Mouse (Mus musculus) splenic B cell, adult 2 months (primary cell): Measurements from ENCODE around the gene Skil.

ENCODE experiments used
- DNase-seq: peaks from one replicate; pipeline ENCODE4 v3.0.0-alpha.2; 2011; ENCODE audit warnings: low read depth, low spot score
- H3K27me3 ChIP-seq: 2 replicates; pipeline ENCODE4 v1.6.1; 2012; ENCODE audit warnings: mild to moderate bottlenecking, low read length, moderate library complexity, mixed read lengths; ENCODE audit not compliant: control insufficient read depth, poor library complexity, insufficient read depth, severe bottlenecking
- H3K36me3 ChIP-seq: 2 replicates; pipeline ENCODE4 v1.6.1; 2012; ENCODE audit warnings: mild to moderate bottlenecking, low read length, moderate library complexity, mixed read lengths; ENCODE audit not compliant: control insufficient read depth, poor library complexity, insufficient read depth, severe bottlenecking

Skil gene

DNA sequence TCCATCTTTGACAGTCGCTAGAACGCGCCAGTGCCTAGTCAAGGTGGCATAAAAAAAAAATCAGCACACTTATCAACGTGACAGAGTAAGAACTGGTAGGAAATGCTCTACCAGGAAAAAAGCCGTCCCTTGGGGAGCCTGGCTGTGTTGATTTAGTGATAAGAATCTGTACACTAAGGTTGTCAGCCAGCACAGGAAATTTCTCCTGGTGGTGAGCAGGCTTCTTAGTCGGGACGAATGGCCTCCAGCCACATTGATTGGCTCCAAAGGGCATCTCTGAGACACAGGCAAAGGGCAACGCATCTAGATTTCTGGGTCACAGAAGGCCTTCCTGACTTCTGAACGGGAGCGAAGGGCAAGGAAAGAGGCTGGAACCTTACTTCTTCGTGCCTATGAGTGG lies 19.1 kb upstream of the Skil start:
- Histone ChIP-seq H3K27me3 (no peaks in the 10 kb centered on the region), H3K36me3 (no peaks in the 10 kb centered on the region)
- no peak for DNase-seq

DNA sequence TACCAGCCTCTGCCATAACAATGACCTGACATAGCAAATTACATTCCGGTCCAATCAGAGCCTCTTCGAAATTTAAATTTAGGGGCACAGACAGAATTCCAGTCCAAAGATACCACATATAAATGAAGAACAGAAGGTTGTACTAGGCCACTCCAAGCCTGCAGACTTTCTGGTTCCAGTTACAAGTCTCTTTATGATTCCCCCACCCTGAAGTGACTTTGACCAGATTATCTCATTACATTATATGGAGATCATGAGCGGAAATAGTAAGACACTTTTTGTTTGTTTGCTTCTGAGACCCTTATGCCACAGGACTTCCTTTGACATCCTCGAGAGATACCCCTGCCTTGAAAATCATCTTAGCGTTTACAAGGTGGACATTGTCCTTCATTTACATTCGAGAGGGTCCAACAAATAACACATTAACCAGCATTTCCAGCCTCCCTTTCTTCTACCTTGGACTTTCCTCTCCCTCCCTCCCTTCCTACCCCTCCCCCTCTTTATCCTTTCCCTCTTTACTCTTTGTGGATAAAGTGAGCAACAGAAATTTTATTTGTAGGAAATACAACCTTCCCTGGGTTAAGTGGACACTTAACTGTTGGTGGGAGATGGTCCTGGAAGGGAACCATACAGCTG lies 17.7 kb upstream of the Skil start:
- no peaks in the 10 kb centered on the region for H3K36me3 ChIP-seq
- no peak for DNase-seq
- H3K27me3 ChIP-seq, result no peaks in the 10 kb centered on the region

DNA sequence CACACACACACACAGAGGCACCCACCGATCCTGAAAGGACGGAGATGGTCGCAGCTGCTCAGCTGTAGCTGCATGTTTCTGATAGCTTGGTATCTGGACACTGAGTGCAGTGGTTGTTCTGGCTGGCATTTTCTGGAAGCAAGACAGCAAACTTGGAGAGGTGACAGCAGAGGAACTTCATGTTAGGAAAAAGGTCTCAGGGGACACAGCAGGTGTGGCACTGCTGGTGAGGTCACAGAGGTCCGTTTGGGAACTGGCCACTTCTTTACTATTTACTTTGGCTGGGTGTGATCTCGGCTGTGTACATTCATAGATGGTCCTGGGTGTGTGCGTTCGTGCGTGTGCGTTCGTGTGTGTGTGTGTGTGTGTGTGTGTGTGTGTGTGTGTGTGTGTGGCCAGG lies 15.4 kb upstream of the Skil start:
- no peaks in the 10 kb centered on the region for H3K36me3 ChIP-seq
- no peaks in the 10 kb centered on the region for H3K27me3 ChIP-seq
- no peak for DNase-seq

DNA sequence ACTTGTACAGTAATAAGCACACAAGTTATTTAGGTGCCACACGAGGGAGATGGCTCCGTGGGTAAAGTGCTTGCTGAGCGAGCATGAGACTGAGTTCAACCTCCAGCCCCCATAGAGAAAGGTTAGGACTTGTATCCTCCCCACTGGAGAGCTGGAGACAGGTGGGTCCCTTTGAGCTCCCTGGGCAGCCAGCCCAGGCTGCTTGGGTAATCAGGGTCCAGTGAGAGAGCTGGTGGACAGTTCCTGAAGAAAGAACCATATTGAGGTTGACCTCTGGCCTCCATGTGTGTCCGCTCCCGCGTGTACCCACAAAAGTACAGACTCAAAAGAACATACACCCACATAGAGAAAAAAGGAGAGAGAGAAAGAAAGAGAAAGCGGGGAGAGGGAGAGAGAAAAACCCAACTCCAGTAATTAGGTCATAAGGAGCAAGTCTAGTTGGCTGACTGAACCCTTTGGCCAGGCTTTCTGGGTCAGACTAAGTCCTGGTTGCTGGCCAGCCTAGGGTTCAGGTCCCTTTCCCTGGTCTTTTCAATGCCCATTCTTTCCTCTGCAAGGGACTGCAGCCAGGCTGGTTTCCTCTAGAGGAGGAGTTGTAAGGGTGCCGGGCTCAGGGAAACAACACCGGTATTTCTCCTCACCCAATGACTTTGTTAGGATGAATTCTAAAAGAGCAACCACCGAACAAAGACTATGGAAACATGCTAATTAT lies 13.9 kb upstream of the Skil start:
- H3K36me3 ChIP-seq, result no peaks in the 10 kb centered on the region
- no peaks in the 10 kb centered on the region for H3K27me3 ChIP-seq
- DNase-seq, result no peak

DNA sequence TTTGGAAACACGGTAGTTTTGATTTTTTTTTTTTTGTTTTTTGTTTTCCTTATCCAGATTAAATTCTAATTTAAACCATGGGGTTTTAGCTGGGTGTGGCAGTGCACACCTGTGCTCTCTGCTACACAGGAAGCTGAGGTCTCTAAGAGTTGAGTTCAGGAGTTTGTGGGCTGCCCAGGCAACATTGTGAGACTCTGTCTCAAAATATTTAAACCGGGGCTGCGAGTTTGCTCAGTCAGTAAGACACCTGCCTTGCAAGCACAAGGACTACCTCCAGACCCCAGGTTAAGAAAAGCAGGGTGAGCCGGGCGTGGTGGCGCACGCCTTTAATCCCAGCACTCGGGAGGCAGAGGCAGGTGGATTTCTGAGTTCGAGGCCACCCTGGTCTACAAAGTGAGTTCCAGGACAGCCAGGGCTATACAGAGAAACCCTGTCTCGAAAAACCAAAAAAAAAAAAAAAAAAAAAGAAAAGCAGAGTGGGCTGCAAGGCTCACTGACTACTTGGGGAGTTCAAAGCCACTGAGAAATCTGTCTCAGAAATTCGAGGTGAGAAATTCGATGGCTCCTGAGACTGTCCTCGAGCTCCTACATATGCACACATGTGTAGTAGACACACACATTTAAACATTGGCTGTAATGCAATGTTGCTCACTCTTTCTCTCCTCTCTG lies 11.9 kb upstream of the Skil start:
- DNase-seq, result no peak
- Histone ChIP-seq H3K36me3 (no peaks in the 10 kb centered on the region), H3K27me3 (no peaks in the 10 kb centered on the region)

DNA sequence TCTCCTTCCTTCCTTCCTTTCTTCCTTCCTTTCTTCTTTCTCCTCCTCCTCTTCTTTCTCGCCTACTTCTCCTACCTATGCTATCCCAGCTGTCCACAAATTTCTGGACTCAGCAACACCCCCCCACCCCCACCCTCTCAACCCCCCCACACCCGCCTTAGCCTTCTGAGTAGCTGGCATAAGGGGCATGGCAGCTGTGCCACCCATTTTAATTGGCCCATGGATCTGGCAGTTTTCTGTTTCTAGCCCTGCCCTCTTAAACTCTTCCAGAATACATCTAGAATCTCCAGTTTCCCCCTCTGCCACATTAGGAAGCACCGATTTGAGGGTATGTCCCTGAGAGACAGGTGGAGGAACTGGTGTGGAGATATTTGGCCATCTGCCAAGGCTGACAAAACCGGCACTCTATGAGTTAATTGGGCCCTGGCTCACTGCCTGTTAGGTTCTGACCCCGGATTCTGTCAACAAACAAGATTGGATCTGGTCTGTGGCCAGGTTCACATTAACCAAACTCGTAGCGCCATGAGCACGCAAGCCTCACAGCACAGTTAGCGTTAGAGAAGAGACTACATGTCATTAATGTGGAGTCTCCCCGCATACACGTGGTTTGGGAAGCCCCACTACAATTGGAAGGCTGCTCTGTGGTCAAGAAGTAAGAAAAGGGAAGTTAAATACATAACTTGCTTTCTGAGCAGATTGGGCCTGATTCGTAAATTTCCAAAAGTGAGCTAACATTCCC lies 11.2 kb upstream of the Skil start:
- no peaks in the 10 kb centered on the region for H3K36me3 ChIP-seq
- DNase-seq, result peak; percentile 77
- no peaks in the 10 kb centered on the region for H3K27me3 ChIP-seq

DNA sequence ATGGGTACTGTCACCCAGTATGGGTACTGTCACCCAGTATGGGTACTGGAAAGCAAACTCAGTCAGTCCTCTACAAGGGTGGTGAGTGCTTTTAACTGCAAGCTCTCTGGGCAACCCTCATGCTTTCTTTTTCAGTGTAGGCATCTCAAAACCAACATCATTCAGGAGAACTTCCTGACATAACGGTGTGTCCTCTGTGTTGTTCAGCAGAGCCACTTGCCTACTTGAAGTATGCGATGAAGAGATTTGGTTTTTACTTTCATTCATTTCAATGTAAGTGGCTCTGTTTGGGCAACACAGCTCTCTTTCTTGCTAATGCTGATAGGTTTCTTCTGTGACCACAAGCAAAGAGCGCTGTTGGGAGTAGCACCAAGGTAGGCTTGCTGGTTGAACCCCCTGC lies 9.9 kb upstream of the Skil start:
- Histone ChIP-seq H3K27me3 (no peaks in the 10 kb centered on the region), H3K36me3 (no peaks in the 10 kb centered on the region)

DNA sequence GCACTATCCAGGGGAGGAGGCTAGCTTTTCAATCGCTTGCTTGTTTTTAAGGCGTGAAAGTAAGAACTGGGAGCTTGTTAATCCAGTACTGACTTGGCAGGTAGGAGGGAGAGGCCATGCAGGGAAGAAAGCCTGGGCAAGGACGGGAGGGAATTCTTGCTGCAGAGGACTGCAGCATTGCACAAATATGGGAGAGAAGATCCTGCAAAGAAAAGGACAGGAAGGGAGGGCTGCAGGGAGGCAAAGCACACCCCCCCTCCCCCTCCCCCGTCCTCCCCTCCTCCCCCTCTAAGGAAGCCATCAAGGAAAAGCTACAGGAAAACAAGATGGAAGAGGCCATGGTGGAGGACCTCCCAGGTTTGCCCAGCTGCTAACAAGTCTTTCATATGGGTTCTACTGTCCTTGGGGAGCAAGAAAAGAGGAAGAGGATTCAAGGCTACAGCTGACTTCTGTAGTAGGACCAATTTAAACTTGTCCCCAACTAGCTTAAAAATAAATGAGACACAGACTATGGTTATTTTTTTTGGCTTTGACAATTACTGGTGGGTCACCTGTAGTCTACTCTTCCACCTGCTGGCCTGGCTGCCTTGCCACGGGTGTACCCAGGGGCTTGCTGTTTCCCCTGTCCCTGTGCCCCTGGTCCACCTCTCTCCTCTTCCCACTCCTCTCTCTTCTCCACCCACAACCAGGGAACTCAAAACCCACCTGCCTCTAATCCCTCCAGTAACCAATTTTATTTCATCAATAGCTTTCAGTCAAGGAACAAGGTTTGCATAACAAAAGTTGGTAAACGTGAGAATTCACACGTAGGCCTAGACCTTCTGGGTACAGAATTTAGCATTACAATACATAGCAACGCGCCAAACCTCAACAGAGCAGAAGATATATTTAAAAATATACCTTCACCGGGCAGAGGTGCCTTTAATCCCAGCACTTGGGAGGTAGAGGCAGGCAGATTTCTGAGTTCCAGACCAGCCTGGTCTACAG lies 5.8 kb upstream of the Skil start:
- peak; percentile 48 for DNase-seq
- H3K27me3 ChIP-seq, result no peaks in the 10 kb centered on the region
- no peaks in the 10 kb centered on the region for H3K36me3 ChIP-seq

More for the DNA sequence above, 9.9 kb upstream of the Skil start:
- no peak for DNase-seq

DNA sequence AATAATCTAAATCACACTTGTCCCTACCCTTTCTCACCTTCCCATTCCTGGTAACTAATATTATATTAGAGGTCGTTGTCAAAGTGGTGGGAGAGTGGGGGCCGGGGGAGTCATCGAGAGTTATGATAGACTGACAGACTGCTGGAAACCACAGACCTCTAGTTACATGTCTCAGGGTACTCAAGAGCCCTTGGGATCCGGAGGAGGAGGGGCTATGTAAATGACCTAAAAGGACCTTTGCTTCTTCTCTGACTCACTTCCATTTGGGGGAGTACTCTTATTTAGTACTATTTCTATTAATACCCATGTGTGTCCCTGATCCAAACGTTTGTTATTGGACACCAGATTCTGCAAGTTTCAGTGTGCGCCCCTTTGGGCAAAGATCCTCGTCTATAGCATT lies 4.9 kb upstream of the Skil start:
- no peaks in the 10 kb centered on the region for H3K27me3 ChIP-seq
- no peaks in the 10 kb centered on the region for H3K36me3 ChIP-seq
- DNase-seq, result peak; percentile 66

DNA sequence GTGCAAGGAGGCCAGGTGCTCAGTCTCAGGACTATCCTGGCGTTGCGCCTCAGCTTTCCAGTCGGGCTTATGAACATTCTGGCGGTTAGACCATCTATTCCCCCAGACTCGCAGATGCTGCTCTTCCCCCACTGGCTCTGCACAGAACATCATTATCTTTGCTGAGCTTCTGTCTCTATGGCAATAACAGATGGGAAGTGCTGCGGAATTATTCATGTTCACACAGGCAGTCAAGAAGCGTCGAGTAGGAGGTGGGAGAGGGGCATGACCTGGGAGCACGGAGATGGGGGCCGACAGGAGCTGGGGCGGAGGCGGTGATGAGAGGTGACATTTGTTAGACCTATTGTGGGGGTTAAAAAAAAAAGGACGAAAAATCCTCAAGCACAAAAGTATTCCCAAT lies 1.7 kb upstream of the Skil start:
- peak; percentile 46 for DNase-seq
- Histone ChIP-seq H3K36me3 (peaks cover 3% of the 10 kb centered on the region; the same call in 1 of the 2 replicates), H3K27me3 (no peaks in the 10 kb centered on the region)

DNA sequence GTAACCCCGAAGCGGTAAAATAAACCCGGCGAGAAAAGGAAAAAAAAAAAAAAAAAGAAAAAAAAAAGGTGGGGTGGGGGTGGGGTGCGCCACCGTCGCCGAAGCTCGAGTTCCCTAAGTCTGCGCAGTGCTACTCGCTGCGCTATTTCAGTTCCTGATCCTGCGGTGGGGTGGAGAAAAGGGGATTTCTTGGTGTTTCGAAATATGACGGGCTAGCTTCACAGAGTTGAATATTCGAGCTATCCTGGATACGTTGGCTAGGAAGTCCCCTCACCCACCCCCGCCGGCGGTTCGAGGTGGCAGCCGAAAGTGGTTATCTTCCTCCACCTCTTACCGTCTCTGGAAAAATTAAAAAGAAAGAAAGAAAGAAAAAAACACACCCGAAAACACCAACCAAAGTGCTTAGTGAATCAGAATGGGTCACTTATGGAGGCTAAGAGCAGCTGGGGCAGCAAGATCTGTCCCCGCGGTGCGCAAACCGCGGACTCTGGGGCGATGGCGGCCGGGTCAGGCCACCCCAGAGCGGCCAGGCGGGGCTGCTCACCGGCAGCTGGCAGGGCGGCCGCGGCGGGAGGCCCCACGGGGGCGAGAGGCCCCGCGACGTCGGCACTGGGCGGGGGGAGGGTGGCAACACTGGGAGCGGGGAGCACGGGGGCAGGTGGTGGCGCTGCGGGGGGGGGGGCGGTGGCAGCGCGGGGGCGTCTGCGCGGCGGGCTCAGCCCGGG lies 1.1 kb upstream of the Skil start:
- Histone ChIP-seq H3K36me3 (peaks cover 3% of the 10 kb centered on the region; the same call in 1 of the 2 replicates), H3K27me3 (no peaks in the 10 kb centered on the region)
- peak; percentile 92 for DNase-seq

DNA sequence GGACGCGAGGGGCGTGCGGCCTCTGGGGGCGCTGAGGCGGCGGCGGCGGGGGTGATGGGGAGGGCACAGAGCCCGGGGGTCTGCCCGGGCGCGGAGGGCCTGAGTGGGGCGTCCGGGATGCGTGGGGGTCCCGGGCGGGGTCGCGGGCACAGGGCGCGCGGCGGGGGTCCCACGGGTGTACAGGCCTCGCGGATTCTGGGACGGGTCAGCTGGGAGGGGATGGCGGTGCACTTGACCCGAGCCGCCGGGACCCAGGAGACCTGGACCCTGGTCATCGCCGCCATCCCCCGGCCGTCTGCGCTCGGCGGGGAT lies 277 bp downstream of the Skil start:
- no peak for DNase-seq
- H3K27me3 ChIP-seq, result no peaks in the 10 kb centered on the region
- peaks cover 3% of the 10 kb centered on the region; the same call in 1 of the 2 replicates for H3K36me3 ChIP-seq

DNA sequence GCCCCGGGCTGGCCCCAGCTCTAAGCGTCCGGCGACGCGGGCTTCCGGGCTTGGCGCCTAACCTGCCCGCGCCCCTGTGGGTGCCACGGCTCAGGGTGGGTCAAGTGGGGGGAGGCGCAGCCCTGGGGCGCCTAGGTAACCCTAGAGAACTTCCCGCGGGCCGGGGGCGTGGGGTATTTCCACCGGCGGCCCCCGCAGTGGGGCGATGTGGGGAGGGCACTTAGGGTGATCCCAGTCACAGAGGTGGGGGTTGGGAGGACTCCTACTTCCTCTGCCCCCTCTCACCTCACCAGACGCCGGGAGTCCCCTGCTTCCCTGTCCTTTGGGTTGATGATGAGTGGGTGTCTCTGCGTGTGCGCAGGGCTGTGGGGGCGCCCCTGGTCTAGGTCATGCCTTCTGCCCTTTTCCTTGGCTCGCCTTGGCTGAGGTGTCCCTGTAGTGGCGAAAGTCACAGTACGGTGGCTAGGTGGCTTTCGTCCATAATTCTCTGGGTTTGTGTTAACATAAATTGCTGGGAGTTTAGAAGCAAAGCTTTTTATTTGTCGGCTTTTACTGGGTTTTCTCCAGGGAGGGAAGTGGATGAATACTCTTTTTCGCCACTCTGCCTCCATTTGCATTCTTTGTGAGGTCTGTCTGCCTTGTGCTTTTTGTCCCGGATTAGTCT lies 765 bp downstream of the Skil start:
- DNase-seq, result peak; percentile 77
- no peaks in the 10 kb centered on the region for H3K27me3 ChIP-seq
- H3K36me3 ChIP-seq, result peaks cover 3% of the 10 kb centered on the region; the same call in 1 of the 2 replicates
